5 mouse cellular contexts compared by ENCODE assay signal in genomic region chr19:4874613-4875012, GRCm38 (mm10). TPM values are rescaled to one million over a fixed set of nuclear protein-coding genes. Genes with fewer than 3 reads are reported as not detected.
"Had no signal": no experiment of that assay in that cellular context is flagged by ENCODE, and none has a peak within 500 bp of the region (broad histone marks: within the 10 kb centered on the region; RNA-seq: fewer than 3 reads in every experiment).

No protein-coding gene starts in this region.

RNA-seq across cellular contexts. Expression of gene Actn3, which starts 3.1 kb away (rescaled TPM):
- total RNA-seq: neutrophil, adult 5-6 weeks had no signal

RNA-seq across cellular contexts. Expression of gene Ccdc87, which starts 35.4 kb away (rescaled TPM):
- total RNA-seq: neutrophil, adult 5-6 weeks had no signal
- polyA plus RNA-seq: stomach, embryonic 15.5 days; stomach, embryonic 16.5 days; stomach, postnatal 0 days; thymus, postnatal 0 days had no signal
